Mouse (Mus musculus) retina, adult 2 months (tissue): Measurements from ENCODE around the gene Gramd1b.

Experiments
- DNase-seq: peaks from one replicate; pipeline ENCODE4 v3.0.0-alpha.2; 2012; ENCODE audit warnings: low read depth, low spot score

The Gramd1b gene

GRCm38 (mm10) chr9:40400171-40400570, 131.0 kb downstream of the Gramd1b start:
- DNase-seq, result no peak

GRCm38 (mm10) chr9:40399359-40399932, 131.7 kb downstream of the Gramd1b start:
- no peak for DNase-seq

- DNase-seq, result no peak
Measured at GRCm38 (mm10) chr9:40397471-40398245, 133.5 kb downstream of the Gramd1b start.

GRCm38 (mm10) chr9:40397036-40397435, 134.1 kb downstream of the Gramd1b start:
- DNase-seq, result no peak

GRCm38 (mm10) chr9:40396171-40396570, 135.0 kb downstream of the Gramd1b start:
- DNase-seq, result no peak

- no peak for DNase-seq
Measured at GRCm38 (mm10) chr9:40391852-40392695, 139.1 kb downstream of the Gramd1b start.

DNA sequence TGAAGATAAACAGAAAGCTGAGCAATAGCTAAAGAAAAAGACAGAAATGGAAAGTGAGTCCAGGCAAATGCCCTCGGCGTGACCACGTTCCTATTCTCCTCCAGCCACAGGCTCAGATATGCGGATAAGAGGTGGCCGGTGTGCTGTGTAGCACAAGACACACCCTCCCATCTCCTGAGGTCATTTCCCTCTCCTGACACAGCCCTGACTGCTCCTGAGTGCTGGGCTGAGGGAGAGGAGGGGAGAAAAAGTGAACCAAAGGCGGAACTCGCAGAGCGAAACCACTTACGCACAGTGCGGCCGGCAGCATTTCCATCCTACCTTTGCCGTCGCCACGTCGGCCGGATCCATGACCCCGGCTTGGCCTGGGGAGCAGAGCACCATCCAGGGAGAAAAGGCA, 139.8 kb downstream of the Gramd1b start:
- no peak for DNase-seq

DNA sequence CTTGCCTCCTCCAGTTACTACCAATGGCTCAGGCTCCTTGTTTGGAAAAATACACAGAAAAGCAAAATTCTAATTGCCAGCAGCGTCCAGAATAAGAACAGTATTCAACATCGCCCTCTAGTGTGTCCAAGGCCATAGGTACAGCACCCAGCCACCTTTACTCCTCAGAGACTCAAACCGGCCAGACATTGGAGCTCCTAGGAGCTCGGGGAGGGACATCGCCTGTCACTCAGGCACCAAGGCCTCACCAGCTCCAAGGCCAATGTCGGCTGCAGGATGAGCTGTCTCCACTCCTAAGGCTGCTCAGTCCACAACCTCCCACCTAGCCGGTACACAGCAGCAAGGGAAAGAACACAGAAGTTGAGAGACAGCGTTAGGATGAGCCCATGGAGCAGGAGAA, 140.3 kb downstream of the Gramd1b start:
- no peak for DNase-seq

DNA sequence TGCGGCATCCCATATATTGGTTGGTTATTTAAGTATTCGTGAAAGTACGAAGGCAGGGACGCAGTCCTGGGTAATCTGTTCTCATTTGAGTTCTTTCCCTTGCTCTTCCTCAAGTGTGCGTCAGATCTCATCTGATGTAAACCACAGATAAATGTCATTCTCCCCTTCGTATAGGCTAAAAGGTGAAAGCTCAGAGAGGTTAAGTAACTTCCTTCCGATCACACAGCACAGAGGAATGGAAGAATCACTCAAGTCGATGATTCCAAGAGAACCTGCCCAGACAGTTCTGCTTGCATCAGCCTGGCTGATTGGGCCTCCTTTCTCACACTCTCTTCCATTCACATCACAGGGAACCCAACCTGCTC, 140.8 kb downstream of the Gramd1b start:
- no peak for DNase-seq

GRCm38 (mm10) chr9:40389669-40390395, 141.4 kb downstream of the Gramd1b start:
- no peak for DNase-seq

DNA sequence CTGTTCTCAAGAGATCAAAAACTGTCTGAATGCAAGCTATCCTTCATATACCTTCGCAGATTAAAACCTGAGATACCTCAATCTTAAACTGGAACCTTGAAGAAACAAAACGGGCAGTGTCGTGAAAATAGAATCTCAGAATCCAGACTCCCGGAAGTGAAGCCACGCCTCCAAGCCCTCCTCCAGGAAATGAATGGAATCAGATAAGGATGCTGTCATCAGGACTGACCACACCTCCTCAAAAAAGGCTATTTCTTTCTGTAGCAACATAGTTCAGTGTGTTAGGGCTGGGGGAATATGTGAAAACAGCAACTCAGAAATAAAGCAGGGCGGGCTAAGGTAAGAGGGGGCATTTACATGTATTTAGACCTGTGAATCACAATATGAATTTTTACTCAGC, 142.0 kb downstream of the Gramd1b start:
- no peak for DNase-seq

- DNase-seq, result no peak
Measured at GRCm38 (mm10) chr9:40384781-40385180, 146.4 kb downstream of the Gramd1b start.

DNA sequence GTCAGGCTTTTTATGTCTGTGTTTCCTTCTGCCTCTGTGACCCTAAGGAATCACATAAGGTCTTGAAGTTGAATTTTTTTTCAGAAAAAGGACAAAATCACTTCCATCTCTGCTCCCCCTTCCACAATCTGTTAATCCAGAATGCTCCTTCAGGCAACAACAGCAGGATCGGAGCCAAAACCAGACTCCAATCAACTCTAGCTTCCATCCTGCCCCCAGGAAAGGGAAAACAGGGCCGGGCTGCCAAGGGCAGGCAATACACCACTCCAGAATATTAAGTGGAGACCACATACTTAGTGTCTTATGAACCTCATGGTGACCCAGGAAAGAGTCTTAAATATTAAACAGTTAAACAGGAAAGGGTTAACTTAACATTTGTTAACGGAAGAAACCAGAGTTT, 148.7 kb downstream of the Gramd1b start:
- no peak for DNase-seq

- no peak for DNase-seq
Measured at GRCm38 (mm10) chr9:40381416-40382411, 149.5 kb downstream of the Gramd1b start.

GRCm38 (mm10) chr9:40376711-40377410, 154.3 kb downstream of the Gramd1b start:
- DNase-seq, result no peak

GRCm38 (mm10) chr9:40376139-40376541, 155.0 kb downstream of the Gramd1b start:
- DNase-seq, result peak; percentile 75

DNA sequence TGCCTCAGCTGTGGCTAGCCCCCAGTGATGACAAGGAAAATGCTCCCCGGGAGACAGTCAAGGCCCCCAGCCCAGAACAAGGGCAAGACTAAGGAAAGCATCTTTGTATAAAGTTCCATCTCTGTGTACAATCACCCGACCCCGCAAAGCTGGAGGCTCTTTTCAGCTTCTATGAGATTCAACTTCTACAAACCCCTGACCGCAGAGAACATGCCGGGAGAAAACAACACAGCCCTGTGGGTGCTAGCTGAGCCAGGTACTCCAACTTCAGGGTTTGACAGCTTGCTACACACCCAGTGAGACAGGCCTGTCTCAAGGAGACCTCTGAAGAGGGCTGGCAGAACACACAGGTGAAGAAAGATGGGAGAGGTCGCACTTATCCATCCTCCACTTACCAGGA, 155.7 kb downstream of the Gramd1b start:
- no peak for DNase-seq

DNA sequence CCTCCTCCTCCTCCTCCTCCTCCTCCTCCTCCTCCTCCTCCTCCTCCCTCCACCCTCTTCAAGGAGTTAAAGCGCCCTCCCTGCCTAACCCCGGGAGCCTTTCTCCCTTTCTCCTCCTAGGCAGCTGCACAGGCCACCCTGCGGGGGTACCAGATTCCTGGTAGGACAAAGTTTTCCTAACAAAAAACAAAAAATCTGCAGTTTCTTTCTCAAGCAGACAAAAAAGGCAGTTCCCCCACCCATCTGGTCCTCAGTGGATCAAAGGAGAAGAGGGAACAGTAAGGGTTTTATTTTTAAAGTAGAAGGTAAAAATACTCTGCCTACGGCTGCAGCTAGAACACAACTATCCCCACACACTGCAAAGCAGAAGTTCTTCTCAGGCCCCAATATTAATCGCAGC, 156.2 kb downstream of the Gramd1b start:
- DNase-seq, result no peak

- no peak for DNase-seq
Measured at GRCm38 (mm10) chr9:40374533-40374971, 156.6 kb downstream of the Gramd1b start.

DNA sequence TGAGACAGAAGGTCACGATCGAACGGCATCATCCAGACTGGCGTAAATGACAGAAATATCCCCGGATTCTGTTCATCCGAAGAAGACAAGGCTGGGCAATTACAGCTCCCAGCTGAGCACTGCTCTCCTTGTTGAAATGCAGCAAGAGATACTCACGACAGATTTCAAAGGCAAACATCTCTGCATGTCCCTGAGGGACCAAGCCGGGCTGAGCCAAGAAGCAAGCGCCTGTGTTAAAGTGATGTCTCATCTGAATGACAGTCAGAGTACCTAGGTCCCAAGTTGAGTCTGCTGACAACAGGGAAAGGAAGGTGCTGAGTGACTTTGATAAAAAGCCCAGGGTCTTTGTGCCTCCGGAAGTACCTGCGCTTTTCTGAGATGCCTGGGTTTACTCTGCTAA, 157.1 kb downstream of the Gramd1b start:
- DNase-seq, result no peak
